Mouse (Mus musculus) kidney, postnatal 4 days (tissue): ENCODE measurements around the gene Gm37419.

Source experiments
- DNase-seq, 2 experiments: peaks; one replicate each; pipeline ENCODE4 v3.0.0; 2021; ENCODE audit warnings: mixed read lengths in 2 of 2

The Gm37419 gene

GRCm38 (mm10) chr16:23980201-23980870 lies 7.9 kb upstream of the Gm37419 start:
- DNase-seq: no peak

DNA sequence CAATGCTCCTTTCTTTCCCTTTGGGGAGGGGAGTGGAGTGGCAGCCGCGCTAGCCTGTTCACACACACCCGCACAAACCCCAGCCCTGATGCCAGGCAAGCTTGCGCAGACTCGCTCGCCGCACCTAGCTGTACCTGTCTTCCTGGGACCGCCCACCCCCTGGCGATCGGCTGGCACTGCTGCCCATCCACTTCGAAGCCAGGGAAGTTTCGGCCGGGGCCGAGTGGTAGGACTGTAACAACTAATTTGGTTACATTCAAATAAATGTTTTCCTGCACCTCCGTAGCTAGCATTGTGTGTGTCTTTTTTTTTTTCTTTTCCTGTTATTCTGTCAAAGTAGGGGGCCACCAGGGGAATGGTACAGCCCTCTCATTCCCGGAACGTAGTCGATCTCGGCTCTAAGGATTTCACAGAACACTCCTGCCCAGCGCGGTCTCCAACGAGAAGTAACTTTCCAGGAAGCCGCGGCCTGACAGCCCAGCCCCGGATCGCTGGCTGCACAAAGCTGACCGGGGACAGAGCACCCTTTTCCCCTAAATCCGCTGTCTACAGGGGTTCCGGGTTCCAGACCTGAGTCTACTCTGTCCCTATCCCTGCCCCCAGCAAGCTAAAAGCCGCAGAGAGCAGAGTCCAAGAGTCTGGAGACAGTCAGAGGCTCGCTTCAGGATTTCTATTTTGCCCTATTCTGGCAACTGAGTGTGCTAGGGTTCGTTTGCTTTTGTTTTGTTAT lies 7.1 kb upstream of the Gm37419 start:
- peak; percentile 58 to 67 for DNase-seq

- peak; percentile 87 to 91 for DNase-seq
These were observed 6.1 kb upstream of the Gm37419 start for GRCm38 (mm10) chr16:23981925-23982851.

DNA sequence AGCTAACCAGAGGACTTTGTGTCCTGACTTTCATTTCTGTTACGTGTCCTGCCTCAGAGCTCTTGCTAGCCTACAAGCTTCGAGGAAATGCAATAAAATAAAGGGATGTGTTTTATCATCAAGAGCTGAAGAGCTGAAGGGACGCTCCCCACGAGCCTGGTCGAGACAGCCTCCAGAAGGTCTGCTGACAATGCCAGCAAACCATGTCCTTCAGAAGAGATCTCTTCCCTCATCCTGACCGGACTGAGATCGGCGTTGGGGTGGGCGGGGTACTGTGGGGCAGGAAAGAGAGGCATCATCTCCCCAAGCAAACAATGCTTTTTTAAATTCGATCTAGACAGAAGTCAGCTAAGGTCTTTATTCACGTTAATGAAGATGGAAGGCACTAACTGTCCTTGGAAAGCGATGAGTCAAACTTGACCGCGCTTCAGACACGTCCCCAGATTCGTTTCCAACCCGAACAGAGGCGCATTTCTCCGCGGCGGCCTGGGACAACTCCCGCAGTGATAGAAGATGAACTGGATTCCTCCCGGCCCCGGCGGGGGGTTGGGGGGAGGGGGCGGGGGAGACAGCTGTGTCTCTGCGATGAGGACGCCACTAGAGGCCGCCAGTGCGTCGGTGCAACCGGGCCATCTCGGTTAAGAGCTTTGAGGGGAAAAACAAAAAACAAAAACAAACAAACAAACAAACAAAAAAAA lies 5.2 kb upstream of the Gm37419 start:
- DNase-seq: peak; percentile 89 to 93

DNA sequence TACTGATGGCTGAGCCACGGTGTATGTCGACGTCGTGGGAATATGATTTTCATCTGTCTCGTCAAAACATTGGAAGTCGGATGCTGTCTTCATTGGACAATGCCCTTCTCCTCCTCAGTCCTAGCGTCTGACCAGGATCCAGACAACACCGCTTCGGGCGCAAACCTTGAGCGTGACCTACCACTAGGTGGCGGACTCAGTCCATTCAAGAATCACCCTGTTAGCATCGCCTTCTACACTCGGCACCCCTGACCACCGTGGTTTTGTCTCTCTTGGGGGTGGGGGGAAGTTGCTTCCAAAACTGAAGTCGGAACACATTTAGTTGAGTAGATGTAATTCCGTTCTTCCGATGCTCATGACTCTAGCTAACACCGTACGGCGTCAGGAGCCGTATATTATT lies 4.1 kb upstream of the Gm37419 start:
- DNase-seq: peak; percentile 94

DNA sequence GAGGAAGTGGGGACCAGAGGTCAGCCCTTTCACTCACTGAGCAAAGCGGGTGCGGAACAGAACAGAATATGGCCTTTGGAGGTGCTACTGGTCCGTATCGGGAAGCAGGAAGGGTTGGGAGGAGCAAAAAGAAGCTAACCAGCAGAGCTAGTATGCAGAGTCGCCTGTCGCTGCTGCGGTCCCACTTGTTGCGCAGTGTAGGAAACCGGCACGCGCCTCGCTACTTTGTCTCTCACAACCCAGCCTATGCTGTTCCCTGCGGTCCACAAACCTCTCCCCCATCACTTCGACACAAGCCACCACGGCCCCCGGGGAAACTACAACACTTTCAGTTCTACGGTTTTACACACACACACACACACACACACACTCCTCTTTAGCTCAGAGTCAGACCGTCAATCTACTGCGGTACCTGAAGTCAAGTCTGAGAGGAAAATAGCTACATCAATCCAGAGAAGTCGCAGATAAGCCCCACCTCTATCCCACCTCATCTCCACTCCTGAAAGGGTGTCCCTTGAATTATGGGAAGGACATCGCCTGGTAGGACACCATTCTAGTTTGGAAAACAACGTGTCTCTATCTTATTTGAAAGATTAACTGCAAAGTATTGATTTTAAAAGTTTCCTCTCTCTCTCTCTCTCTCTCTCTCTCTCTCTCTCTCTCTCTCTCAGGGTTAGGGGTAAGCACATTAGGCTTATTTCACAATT lies 3.4 kb upstream of the Gm37419 start:
- peak; percentile 54 to 66 for DNase-seq

DNA sequence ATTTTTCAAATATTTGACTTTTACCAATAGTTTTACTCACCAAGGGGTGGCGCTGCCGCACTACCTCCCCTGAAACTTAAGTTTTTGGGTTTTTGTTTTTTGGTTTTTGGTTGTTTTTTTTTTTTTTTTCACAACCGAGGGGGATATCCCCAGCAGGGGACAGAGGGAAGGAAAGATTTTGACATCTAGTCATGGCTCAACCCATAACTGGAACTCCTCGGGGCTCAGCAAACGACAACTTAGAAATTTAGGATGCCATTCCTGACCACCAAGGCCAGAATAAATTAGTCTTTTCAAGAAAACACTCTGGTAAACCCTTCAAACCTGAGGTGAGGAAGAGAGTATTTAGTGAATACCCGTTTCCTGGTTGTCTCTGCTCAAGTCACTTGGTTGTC lies 2.8 kb upstream of the Gm37419 start:
- DNase-seq: peak; percentile 79 to 80

GRCm38 (mm10) chr16:23986176-23986575 lies 2.1 kb upstream of the Gm37419 start:
- DNase-seq: no peak

- DNase-seq: peak; percentile 44 to 48
These were observed 1.4 kb upstream of the Gm37419 start for GRCm38 (mm10) chr16:23986871-23987270.

GRCm38 (mm10) chr16:23987341-23988156 lies 733 bp upstream of the Gm37419 start:
- peak; percentile 65 to 79 for DNase-seq

- no peak for DNase-seq
These were observed 171 bp upstream of the Gm37419 start for GRCm38 (mm10) chr16:23988157-23988465.

GRCm38 (mm10) chr16:23989209-23990160 lies 1.2 kb downstream of the Gm37419 start:
- peak; percentile 31 to 53 for DNase-seq

- DNase-seq: no peak
These were observed 2.1 kb downstream of the Gm37419 start for GRCm38 (mm10) chr16:23990161-23990970.

DNA sequence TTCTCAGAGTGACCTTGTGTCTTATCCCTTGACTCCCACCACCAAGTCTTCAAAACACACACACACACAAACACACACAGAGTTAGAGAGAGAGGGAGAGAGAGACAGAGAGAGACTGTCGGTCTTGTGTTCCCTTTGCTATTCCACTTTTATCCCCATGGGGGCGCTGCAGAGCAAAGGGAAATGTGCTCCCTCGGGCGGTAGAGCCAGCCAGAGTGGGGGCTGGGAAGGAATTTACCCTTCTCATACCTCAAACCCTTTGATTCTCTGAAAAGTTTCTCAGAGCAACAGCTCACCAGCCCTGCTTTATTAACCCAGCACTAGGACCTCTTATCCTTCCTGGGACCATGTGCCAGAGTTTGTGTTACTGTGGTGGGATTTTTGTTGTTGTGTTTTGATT lies 2.9 kb downstream of the Gm37419 start:
- DNase-seq: peak; percentile 92 to 94

DNA sequence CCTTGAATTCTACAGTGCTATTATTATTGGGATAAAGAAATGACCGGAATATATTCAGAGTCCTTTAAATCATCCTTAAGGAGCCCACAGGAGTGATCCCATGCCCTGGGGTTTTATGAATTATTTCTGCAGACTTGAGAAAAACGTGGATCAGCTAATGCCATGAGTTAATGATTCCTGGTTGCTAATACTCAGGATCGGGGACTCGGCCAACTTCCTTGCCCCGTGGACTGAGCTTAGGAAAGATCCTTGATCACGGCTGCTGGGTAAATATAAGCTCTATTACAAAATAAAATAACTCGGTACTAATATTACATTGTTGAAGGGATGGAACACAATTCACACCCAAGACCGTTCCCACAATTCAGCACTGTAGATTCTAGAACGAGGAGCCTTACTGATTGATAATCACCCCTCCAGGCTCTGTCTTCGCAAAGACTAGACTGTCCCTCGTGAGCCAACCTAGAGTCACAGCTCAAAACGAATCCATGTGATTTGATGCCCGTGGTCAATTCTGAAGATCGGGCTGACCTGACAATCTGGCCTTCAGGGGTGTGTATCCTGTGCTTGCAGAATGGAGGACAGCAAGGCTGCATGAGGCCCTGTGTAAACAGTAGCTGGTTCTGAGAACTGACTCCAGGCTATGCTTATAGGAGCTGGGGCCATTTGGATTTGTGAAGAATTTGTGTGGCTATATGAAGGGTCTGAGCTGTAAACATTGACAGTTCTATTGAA lies 3.7 kb downstream of the Gm37419 start:
- no peak for DNase-seq

- DNase-seq: peak; percentile 41 to 68
These were observed 5.4 kb downstream of the Gm37419 start for GRCm38 (mm10) chr16:23993351-23994321.

DNA sequence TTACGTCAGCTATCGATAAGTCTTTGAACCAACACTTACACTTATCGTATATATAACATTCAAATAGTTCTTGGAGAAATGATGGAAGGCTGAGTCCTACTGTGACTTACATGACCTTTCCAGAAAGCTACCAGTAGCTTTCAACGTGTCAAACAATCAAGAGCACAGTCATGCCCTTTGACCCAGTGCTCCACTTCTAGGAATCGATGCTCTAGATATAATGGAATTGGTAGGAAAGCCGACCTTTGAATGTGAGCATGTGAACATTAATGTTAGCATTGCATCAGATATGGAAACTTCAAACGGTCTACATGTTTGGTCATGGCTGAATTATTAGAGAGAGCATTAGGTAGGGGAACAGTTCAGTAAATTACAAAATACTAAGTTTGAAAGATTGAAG lies 8.1 kb downstream of the Gm37419 start:
- no peak for DNase-seq
